Mouse (Mus musculus) CD4-positive helper T cell, adult 2 months (primary cell): Measurements from ENCODE around the gene Fam169b.

Experiments
- DNase-seq: peaks from one replicate; pipeline ENCODE4 v3.0.0-alpha.2; 2012; ENCODE audit warnings: low read depth, missing footprints, low spot score

Fam169b gene

GRCm38 (mm10) chr7:68273515-68273914 lies at the start of gene Fam169b:
TSS of gene Fam169b (plus strand) at chr7:68273839.
- DNase-seq: no peak

- DNase-seq: no peak
These were observed 49.6 kb upstream of the Fam169b start for GRCm38 (mm10) chr7:68224006-68224405.

GRCm38 (mm10) chr7:68225427-68226054 lies 48.1 kb upstream of the Fam169b start:
- peak; percentile 36 for DNase-seq

GRCm38 (mm10) chr7:68227021-68227420 lies 46.6 kb upstream of the Fam169b start:
- no peak for DNase-seq

GRCm38 (mm10) chr7:68227621-68228020 lies 46.0 kb upstream of the Fam169b start:
- DNase-seq: no peak

GRCm38 (mm10) chr7:68228491-68228890 lies 45.1 kb upstream of the Fam169b start:
- DNase-seq: no peak

- DNase-seq: no peak
These were observed 42.8 kb upstream of the Fam169b start for GRCm38 (mm10) chr7:68230831-68231230.

- no peak for DNase-seq
These were observed 41.1 kb upstream of the Fam169b start for GRCm38 (mm10) chr7:68232521-68232920.

GRCm38 (mm10) chr7:68233619-68234223 lies 39.9 kb upstream of the Fam169b start:
- DNase-seq: no peak

GRCm38 (mm10) chr7:68236817-68237216 lies 36.8 kb upstream of the Fam169b start:
- DNase-seq: no peak

GRCm38 (mm10) chr7:68239220-68239827 lies 34.3 kb upstream of the Fam169b start:
- DNase-seq: no peak

GRCm38 (mm10) chr7:68241205-68241604 lies 32.4 kb upstream of the Fam169b start:
- no peak for DNase-seq

- no peak for DNase-seq
These were observed 28.0 kb upstream of the Fam169b start for GRCm38 (mm10) chr7:68245681-68246080.

GRCm38 (mm10) chr7:68246249-68246648 lies 27.4 kb upstream of the Fam169b start:
- no peak for DNase-seq

GRCm38 (mm10) chr7:68250411-68250810 lies 23.2 kb upstream of the Fam169b start:
- DNase-seq: peak; percentile 82

- DNase-seq: peak; percentile 29
These were observed 22.7 kb upstream of the Fam169b start for GRCm38 (mm10) chr7:68250902-68251301.

- peak; percentile 27 for DNase-seq
These were observed 15.9 kb upstream of the Fam169b start for GRCm38 (mm10) chr7:68257767-68258166.

GRCm38 (mm10) chr7:68258326-68259150 lies 15.1 kb upstream of the Fam169b start:
- no peak for DNase-seq

- DNase-seq: no peak
These were observed 14.0 kb upstream of the Fam169b start for GRCm38 (mm10) chr7:68259523-68260081.

- DNase-seq: no peak
These were observed 10.9 kb upstream of the Fam169b start for GRCm38 (mm10) chr7:68262612-68263200.

GRCm38 (mm10) chr7:68263346-68264027 lies 10.2 kb upstream of the Fam169b start:
- peak; percentile 26 for DNase-seq
